Mouse (Mus musculus) fibroblast of lung, adult 2 months (primary cell): Measurements from ENCODE around the gene Vmn1r45.
"Not testable (repeated sequence)": the region's sequence is repeated elsewhere in the genome, so short reads cannot be mapped to it uniquely, and the experiment has no call there.

ENCODE experiments used
- DNase-seq: peaks from one replicate; pipeline ENCODE4 v3.0.0-alpha.2; 2011; ENCODE audit warnings: low read depth

Gene Vmn1r45

DNA sequence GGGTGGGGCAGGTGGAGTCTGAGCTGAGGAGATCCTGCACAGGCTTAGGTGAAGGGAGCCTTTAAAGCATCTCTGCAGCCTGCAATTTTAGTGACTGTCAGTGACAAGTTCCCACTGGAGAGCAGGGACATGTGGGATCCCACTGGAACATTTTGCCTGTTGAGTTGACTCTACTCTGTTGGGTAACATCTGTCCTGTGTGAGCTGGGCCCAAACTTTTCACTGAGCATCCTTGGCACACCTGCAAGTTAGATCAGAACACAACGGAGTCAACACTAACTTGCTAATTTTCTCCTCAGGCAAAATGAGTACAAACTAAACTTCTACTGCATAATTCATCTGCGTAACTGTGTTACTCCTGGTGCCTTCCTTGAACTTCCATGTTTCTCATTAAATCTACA lies at the start of gene Vmn1r45:
Gene Vmn1r45, minus strand, starts transcription at position 101 of the 400 bp plus-strand sequence.
- DNase-seq: not testable (repeated sequence)

DNA sequence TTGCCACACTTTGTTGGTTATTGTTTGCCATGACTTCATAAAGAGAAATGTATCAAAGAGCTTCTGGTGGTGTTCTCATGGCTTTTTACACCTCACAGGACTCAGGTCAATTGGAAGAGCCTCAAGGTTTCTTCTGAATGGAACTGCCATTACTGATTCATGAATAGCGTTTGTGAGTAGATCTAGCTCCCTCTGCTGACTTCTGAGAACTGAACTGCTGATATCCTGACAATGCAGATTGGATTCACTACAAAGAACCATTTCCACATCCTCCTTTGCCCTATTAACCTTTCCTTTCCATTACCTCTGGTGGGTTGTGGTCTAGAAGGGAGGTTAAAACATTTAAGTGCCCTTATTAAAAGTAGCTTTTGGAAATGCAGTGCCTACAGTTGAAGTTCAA lies 45.6 kb upstream of the Vmn1r45 start:
- DNase-seq: peak; percentile 5

DNA sequence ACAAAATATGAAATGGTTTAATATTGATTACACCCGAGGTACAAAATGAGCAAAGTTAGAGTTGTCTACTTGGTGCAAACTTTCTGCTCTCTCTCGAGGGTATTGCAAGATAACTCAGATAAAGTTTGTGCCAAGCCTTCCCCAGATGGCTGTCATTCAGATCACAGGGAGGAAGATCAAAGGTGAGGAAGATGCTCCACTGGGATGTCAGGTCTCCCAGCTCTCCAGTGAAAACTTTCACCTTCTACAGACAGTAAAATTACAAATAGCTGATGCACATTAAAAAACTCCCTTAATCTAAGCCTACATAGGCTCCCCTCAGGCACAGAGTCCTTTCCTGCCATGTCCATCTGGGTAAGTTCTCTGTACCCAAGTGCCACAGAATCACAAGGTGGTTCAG lies 28.6 kb upstream of the Vmn1r45 start, which contains the start of gene Vmn1r46:
Gene Vmn1r46, plus strand, starts transcription at position 301 of the 400 bp plus-strand sequence.
- DNase-seq: no peak

DNA sequence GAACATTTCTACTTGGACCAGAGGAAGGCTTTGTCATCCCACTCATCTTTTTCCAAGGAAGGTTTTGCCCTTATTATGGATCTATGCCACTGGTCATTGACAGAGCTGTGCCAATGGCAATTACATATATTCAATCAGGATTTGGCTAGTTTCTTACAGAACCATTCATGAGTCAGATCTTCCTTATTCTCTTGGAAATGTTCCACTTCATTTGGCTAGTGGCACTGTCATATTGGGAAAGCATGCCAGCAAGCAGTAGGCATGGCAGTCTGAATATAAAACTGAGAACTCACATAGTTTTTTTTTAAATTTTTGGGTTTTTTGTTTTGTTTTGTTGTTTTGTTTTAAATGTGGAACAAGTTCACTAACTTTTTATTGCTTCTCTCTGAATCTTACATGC lies 25.9 kb upstream of the Vmn1r45 start:
- no peak for DNase-seq

DNA sequence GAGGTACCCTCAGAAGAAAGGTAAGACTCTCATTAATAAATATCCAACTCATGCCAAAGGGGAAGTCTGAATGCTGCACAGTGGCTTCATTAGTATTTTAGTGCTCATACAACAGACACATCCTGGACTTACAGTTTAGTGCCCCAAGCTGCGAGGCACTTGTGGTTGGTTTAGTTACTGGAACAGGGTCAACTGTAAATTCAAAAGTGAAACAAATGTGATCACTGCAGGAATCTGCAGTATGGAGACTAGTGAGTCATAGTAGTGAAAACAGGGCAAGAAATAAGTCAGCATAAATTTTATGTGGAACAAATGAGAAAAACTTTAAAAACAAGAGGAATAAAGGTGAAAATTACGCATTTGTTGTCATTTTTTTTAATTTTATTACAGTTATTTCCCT lies 13.2 kb upstream of the Vmn1r45 start:
- DNase-seq: no peak

DNA sequence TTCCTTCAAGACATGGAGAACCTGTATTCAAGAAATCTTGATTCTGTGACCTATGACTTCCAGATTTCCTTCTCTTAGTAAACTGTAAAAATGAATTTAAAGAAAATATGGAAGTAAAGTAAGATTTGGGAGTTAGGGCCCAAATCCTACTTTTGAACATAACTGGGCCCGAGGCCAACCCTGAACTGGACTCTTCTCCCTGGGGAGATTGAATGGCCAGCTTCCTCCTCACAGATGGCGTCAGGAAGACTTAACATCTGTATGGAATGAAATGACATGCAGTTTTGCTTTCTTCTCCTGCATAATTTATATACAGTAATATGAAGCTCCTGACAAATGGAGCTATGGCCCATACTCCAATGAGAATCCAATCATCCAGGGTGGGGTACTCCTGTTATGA lies 528 bp upstream of the Vmn1r45 start:
- DNase-seq: no peak

DNA sequence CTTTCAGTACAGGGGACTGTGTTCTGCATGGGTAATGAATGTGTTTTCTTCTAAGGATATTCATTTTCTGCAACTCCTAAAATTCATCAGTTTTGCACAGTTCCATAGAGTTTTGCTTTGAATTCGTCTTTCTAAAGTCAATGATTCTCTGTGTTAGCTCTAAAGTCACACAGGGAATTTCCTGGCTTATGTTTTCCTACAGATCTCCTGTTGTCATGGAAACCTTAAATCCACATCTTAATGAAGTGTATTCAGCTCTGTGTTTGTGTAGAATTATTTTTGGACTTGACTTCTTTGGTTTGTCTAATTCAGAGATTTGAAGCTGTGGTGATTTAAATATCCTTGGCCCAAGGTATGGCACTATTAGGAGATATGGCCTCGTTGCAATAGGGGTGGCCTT lies 56.6 kb downstream of the Vmn1r45 start:
- DNase-seq: no peak

DNA sequence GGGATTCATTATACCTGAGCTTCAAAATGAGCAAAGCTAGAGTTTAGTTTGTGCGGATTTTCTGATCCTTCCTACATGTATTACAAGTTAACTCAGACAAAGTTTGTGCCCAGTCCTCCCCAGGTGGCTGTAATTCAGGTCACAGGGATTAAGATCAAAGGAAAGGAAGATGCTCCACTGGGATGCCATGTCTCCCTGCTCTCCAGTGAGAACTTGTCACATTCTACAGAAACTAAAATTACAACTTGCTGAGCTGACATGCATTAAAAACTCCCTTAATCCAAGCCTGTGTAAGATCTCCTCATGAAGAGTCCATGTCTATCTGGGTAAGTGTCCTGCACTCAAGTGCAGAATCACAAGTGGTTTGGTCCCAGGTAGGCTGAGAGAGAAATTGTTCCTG lies 57.0 kb downstream of the Vmn1r45 start, which contains the start of gene Vmn1r44:
Gene Vmn1r44, plus strand, starts transcription at position 301 of the 400 bp plus-strand sequence.
- DNase-seq: no peak
